Mouse (Mus musculus): ENCODE measurements around the gene Cga.

DNA sequence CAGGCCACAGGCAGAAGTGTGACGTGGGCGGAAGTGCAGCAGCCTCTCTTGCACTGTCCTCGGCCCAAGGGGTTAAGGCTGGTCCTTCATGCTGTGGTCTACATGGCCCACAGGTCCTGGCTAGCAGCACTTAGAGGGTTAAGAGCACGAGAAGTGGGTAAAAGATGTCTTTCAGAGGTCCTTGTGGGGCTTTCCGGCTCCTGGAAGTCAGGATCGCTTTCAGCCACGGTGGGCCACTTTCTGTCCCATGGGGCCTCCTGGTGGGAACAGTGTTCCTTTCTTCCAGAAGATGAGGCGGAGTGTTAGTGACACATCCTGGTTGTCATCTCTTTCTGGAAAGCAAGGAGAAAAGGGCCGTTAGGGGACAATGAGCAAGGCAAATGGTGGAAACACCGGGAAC lies 60.1 kb downstream of the Cga start:
- TF ChIP-seq GATA1 (IDR thresholded peaks at IDR 0.05; ENCODE audit: borderline replicate concordance, low read length), result no peak
- TF ChIP-seq FLI1 (IDR thresholded peaks at IDR 0.05; ENCODE audit: low read length), result no peak
